Mouse (Mus musculus): Measurements from ENCODE around the gene Nubp2. TPM values are rescaled to one million over a fixed set of nuclear protein-coding genes. Genes with fewer than 3 reads are reported as not detected.

Gene Nubp2
- total and polyA plus RNA-seq, 3 experiments = 46.9 to 103 (median 92.9) TPM

GRCm38 (mm10) chr17:24895571-24896240, 9.6 kb upstream of the Nubp2 start:
- peak; percentile 35 for DNase-seq (ENCODE audit: low spot score)
- Histone ChIP-seq H3K4me1 (ENCODE audit: insufficient read depth, low read depth, low read length) (peaks cover 70% of the 10 kb centered on the region), H3K36me3 (replicated peaks) (peaks cover 86% of the 10 kb centered on the region)

DNA sequence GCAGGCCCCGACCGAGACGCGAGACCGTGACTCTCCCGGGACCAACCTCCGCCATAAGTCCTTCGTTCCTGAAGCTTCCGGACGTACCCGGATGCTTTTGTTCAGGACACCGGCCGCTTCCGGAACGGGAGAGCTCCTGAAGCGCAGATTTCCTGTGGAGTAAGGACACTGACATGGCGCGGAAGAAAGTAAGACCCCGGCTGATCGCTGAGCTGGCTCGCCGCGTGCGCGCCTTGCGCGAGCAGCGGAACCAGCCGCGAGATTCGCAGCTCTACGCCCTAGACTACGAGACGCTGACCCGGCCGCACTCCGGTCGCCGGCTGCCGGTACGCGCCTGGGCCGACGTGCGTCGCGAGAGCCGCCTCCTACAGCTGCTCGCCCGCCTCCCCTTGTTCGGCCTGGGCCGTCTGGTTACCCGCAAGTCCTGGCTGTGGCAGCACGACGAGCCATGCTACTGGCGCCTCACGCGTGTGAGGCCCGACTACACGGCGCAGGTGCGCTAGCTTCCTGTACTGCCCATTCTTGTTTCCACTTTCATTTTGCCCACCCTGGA, 8.9 kb upstream of the Nubp2 start, which contains the start of the genes Eme2 and Mrps34:
TSS of gene Eme2 (minus strand) at position 93 of the 553 bp plus-strand sequence.
TSS of gene Mrps34 (plus strand) at position 122 of the 553 bp plus-strand sequence.
- Histone ChIP-seq H3K36me3 (replicated peaks) (peaks cover 86% of the 10 kb centered on the region), H3K9me3 (replicated peaks) (no peaks in the 10 kb centered on the region), H3K27me3 (ENCODE audit: insufficient read depth, low read length) (no peaks in the 10 kb centered on the region), H3K4me1 (ENCODE audit: insufficient read depth, low read depth, low read length) (peaks cover 71% of the 10 kb centered on the region), H3K4me3 (ENCODE audit: low read depth, low read length) (peak within 1 kb of the TSS; percentile 92)
- DNase-seq (ENCODE audit: low spot score) (peak; percentile 76), ATAC-seq (ENCODE audit: extremely low read depth, insufficient number of reproducible peaks, low FRiP score, poor library complexity, severe bottlenecking) (0 out of 2 replicates have a peak, but pooled peaks have one; percentile 35)
- TF ChIP-seq POLR2AphosphoS5 (IDR thresholded peaks at IDR 0.05; ENCODE audit: insufficient replicate concordance, low read depth, low read length) (no peak), TAL1 (conservative IDR thresholded peaks at IDR 0.05; ENCODE audit: low read depth, low read length) (no peak), GATA2 (IDR thresholded peaks at IDR 0.05; ENCODE audit: borderline replicate concordance, low read depth, low read length) (no peak), CTCF (IDR thresholded peaks at IDR 0.05; ENCODE audit: low read depth, low read length) (no peak), GATA1 (IDR thresholded peaks at IDR 0.05; ENCODE audit: borderline replicate concordance, low read length) (no peak)

More at GRCm38 (mm10) chr17:24895571-24896240, 9.6 kb upstream of the Nubp2 start:
- Histone ChIP-seq H3K4me3 (ENCODE audit: low read depth, low read length) (peak overlapping the region; percentile 92), H3K9me3 (replicated peaks) (no peaks in the 10 kb centered on the region), H3K27me3 (ENCODE audit: insufficient read depth, low read length) (no peaks in the 10 kb centered on the region)
- ATAC-seq (ENCODE audit: extremely low read depth, insufficient number of reproducible peaks, low FRiP score, poor library complexity, severe bottlenecking) = no peak
- TF ChIP-seq CTCF (IDR thresholded peaks at IDR 0.05; ENCODE audit: low read depth, low read length) = no peak
- no peak for TF ChIP-seq TAL1 (conservative IDR thresholded peaks at IDR 0.05; ENCODE audit: low read depth, low read length)
- no peak for TF ChIP-seq GATA1 (IDR thresholded peaks at IDR 0.05; ENCODE audit: borderline replicate concordance, low read length)
- TF ChIP-seq GATA2 (IDR thresholded peaks at IDR 0.05; ENCODE audit: borderline replicate concordance, low read depth, low read length) = no peak
- no peak for TF ChIP-seq POLR2AphosphoS5 (IDR thresholded peaks at IDR 0.05; ENCODE audit: insufficient replicate concordance, low read depth, low read length)

- Histone ChIP-seq H3K4me1 (ENCODE audit: insufficient read depth, low read depth, low read length) (peaks cover 77% of the 10 kb centered on the region), H3K27me3 (ENCODE audit: insufficient read depth, low read length) (no peaks in the 10 kb centered on the region), H3K4me3 (ENCODE audit: low read depth, low read length) (peak overlapping the region; percentile 92), H3K9me3 (replicated peaks) (no peaks in the 10 kb centered on the region), H3K36me3 (replicated peaks) (peaks cover 86% of the 10 kb centered on the region)
- no peak for TF ChIP-seq GATA1 (IDR thresholded peaks at IDR 0.05; ENCODE audit: borderline replicate concordance, low read length)
- ATAC-seq (ENCODE audit: extremely low read depth, insufficient number of reproducible peaks, low FRiP score, poor library complexity, severe bottlenecking) (no peak), DNase-seq (ENCODE audit: low spot score) (no peak)
Observed at GRCm38 (mm10) chr17:24894061-24894994, 8.2 kb upstream of the Nubp2 start.

- no peak for TF ChIP-seq CTCF (IDR thresholded peaks at IDR 0.05; ENCODE audit: low read depth, low read length)
- ATAC-seq (ENCODE audit: extremely low read depth, insufficient number of reproducible peaks, low FRiP score, poor library complexity, severe bottlenecking) = no peak
- Histone ChIP-seq H3K27me3 (ENCODE audit: insufficient read depth, low read length) (no peaks in the 10 kb centered on the region), H3K9me3 (replicated peaks) (no peaks in the 10 kb centered on the region), H3K36me3 (replicated peaks) (peaks cover 84% of the 10 kb centered on the region), H3K4me3 (ENCODE audit: low read depth, low read length) (peak overlapping the region; percentile 92; the same call in 1 of the 2 replicates), H3K4me1 (ENCODE audit: insufficient read depth, low read depth, low read length) (peaks cover 77% of the 10 kb centered on the region)
- no peak for DNase-seq (ENCODE audit: low spot score)
Observed at GRCm38 (mm10) chr17:24893276-24893675, 7.1 kb upstream of the Nubp2 start.

DNA sequence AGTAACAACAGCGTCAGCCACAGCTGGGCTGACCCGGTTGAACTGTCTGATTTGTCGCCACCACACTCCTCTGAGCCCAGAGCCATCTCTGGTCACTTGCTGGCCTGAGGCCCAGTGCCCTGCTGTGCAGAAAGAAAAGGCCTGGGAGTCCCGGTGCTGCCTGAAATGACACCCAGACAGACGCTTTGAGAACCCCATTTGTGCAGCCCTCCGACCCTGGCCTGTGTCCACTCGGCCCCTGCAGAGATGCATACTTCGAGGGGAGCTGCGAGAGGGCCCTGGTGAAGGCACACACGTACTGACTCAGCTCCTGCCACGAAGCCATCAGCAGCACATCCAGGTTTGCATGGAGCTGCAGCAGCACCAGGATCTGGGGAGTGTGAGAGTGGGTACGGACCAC, 6.6 kb upstream of the Nubp2 start:
- TF ChIP-seq CTCF (IDR thresholded peaks at IDR 0.05; ENCODE audit: low read depth, low read length) (no peak), POLR2AphosphoS5 (IDR thresholded peaks at IDR 0.05; ENCODE audit: insufficient replicate concordance, low read depth, low read length) (no peak), TAL1 (conservative IDR thresholded peaks at IDR 0.05; ENCODE audit: low read depth, low read length) (no peak), GATA1 (IDR thresholded peaks at IDR 0.05; ENCODE audit: borderline replicate concordance, low read length) (no peak), GATA2 (IDR thresholded peaks at IDR 0.05; ENCODE audit: borderline replicate concordance, low read depth, low read length) (no peak)
- no peak for DNase-seq (ENCODE audit: low spot score)
- Histone ChIP-seq H3K4me1 (ENCODE audit: insufficient read depth, low read depth, low read length) (peaks cover 76% of the 10 kb centered on the region), H3K9me3 (replicated peaks) (no peaks in the 10 kb centered on the region), H3K4me3 (ENCODE audit: low read depth, low read length) (peak overlapping the region; percentile 45; the same call in 1 of the 2 replicates), H3K36me3 (replicated peaks) (peaks cover 83% of the 10 kb centered on the region), H3K27me3 (ENCODE audit: insufficient read depth, low read length) (no peaks in the 10 kb centered on the region)
- ATAC-seq (ENCODE audit: extremely low read depth, insufficient number of reproducible peaks, low FRiP score, poor library complexity, severe bottlenecking) = no peak

GRCm38 (mm10) chr17:24891321-24891720, 5.2 kb upstream of the Nubp2 start:
- no peaks in the 10 kb centered on the region for H3K9me3 ChIP-seq (replicated peaks)
- no peak overlapping the region; the same call in 1 of the 2 replicates for H3K4me3 ChIP-seq (ENCODE audit: low read depth, low read length)
- peaks cover 74% of the 10 kb centered on the region for H3K36me3 ChIP-seq (replicated peaks)
- DNase-seq (ENCODE audit: low spot score) = no peak
- no peak for ATAC-seq (ENCODE audit: extremely low read depth, insufficient number of reproducible peaks, low FRiP score, poor library complexity, severe bottlenecking)
- peaks cover 71% of the 10 kb centered on the region for H3K4me1 ChIP-seq (ENCODE audit: insufficient read depth, low read depth, low read length)
- TF ChIP-seq GATA1 (IDR thresholded peaks at IDR 0.05; ENCODE audit: borderline replicate concordance, low read length) (no peak), CTCF (IDR thresholded peaks at IDR 0.05; ENCODE audit: low read depth, low read length) (no peak), GATA2 (IDR thresholded peaks at IDR 0.05; ENCODE audit: borderline replicate concordance, low read depth, low read length) (no peak), TAL1 (conservative IDR thresholded peaks at IDR 0.05; ENCODE audit: low read depth, low read length) (no peak), POLR2AphosphoS5 (IDR thresholded peaks at IDR 0.05; ENCODE audit: insufficient replicate concordance, low read depth, low read length) (no peak)
- H3K27me3 ChIP-seq (ENCODE audit: insufficient read depth, low read length) = no peaks in the 10 kb centered on the region
